Mouse (Mus musculus): ENCODE results near the gene Adipoq. TPM values are rescaled to one million over a fixed set of nuclear protein-coding genes. Genes with fewer than 3 reads are reported as not detected.

Gene Adipoq
- total RNA-seq, 1 experiment: 0.22 TPM

DNA sequence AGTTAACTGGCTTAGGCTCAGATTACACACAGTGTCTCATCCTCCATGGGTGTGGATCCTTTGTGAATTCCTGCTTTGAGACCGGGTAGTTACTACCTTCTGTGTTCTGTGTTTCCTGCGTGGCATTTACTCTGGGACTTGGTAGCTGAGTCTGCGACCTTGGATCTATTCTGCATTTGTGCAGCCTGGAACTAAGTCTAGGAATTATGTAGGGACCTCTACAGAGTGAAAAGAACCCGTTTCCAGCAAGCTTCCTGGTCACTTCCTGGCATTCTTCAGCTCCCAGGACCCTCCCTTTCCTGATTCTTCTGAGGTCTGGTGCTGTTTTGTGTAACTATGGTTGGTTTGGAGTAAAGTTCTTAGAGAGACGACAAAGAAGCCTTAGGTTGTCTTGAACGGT lies 18.1 kb downstream of the Adipoq start:
- TF ChIP-seq MAFK (IDR thresholded peaks at IDR 0.05; ENCODE audit: insufficient read depth, low read depth, low read length) (no peak), ZNF384 (IDR thresholded peaks at IDR 0.05; ENCODE audit: low read depth, low read length) (no peak), ZC3H11A (IDR thresholded peaks at IDR 0.05; ENCODE audit: borderline replicate concordance, low read depth, low read length) (no peak), HCFC1 (IDR thresholded peaks at IDR 0.05; ENCODE audit: borderline replicate concordance, insufficient read depth, low read length) (no peak), CHD2 (IDR thresholded peaks at IDR 0.05; ENCODE audit: low read depth, low read length) (no peak)
- Histone ChIP-seq H3K27ac (ENCODE audit: insufficient read depth, low read depth, low read length, poor library complexity, severe bottlenecking) (no peak overlapping the region), H3K4me3 (ENCODE audit: insufficient read depth in 1 of 2, low read depth in 1 of 2, low read length in 2 of 2, poor library complexity in 1 of 2, severe bottlenecking in 1 of 2) (no peak overlapping the region), H3K9ac (ENCODE audit: insufficient read depth, low read depth, low read length, poor library complexity, severe bottlenecking) (no peak overlapping the region), H3K4me1 (ENCODE audit: control insufficient read depth in 2 of 2, insufficient read depth in 2 of 2, low read length in 2 of 2, poor library complexity in 1 of 2) (peaks cover 0 to 9% of the 10 kb centered on the region in 2 experiments; a peak in 2 of 4 replicates), H3K36me3 (ENCODE audit: control insufficient read depth, insufficient read depth, low read length, poor library complexity, severe bottlenecking) (no peaks in the 10 kb centered on the region), H3K9me3 (ENCODE audit: control insufficient read depth, insufficient read depth, low read depth, low read length) (no peaks in the 10 kb centered on the region)
- DNase-seq (ENCODE audit: low read depth, low spot score): no peak
- in situ Hi-C loops (cut with MboI; ENCODE audit: low sequenced_read_pairs in 2 of 2, unreplicated experiment in 2 of 2): loop anchor here in 1 of 2 experiments (25.0 kb wide), 1 partner anchor 248 kb away; no protein-coding TSS in a partner anchor

DNA sequence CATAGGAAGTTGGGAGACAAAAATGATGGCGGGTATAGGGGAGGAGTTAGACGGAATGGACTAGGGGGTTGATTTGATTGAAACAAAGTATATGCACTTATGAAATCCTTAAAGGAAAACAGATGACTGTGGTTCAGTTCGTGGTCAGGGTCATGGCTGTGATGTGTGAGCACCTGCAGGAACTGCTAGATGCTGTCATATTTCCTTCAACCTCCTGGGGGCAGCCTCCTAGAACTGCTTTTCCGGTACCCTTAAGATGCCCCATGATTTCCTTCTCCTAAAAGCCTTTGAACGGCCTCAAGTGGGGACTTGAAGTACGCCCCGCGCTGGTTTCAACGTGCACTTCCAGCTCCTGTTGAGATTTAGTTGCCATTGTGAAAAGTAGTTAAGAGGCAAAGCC lies 19.1 kb downstream of the Adipoq start:
- no peaks in the 10 kb centered on the region for H3K9me3 ChIP-seq (ENCODE audit: control insufficient read depth, insufficient read depth, low read depth, low read length)
- peak; percentile 41 for DNase-seq (ENCODE audit: low read depth, low spot score)
- no peak overlapping the region for H3K27ac ChIP-seq (ENCODE audit: insufficient read depth, low read depth, low read length, poor library complexity, severe bottlenecking)
- H3K9ac ChIP-seq (ENCODE audit: insufficient read depth, low read depth, low read length, poor library complexity, severe bottlenecking): peak overlapping the region; percentile 45; the same call in 1 of the 2 replicates
- H3K4me3 ChIP-seq (ENCODE audit: insufficient read depth in 1 of 2, low read depth in 1 of 2, low read length in 2 of 2, poor library complexity in 1 of 2, severe bottlenecking in 1 of 2): peak overlapping the region in 1 of 2 experiments; percentile 14; a peak in 1 of 4 replicates
- peaks cover 0 to 9% of the 10 kb centered on the region in 2 experiments; a peak in 2 of 4 replicates for H3K4me1 ChIP-seq (ENCODE audit: control insufficient read depth in 2 of 2, insufficient read depth in 2 of 2, low read length in 2 of 2, poor library complexity in 1 of 2)
- in situ Hi-C loops (cut with MboI; ENCODE audit: low sequenced_read_pairs in 2 of 2, unreplicated experiment in 2 of 2): loop anchor here in 1 of 2 experiments (25.0 kb wide), 1 partner anchor 247 kb away; no protein-coding TSS in a partner anchor
- no peaks in the 10 kb centered on the region for H3K36me3 ChIP-seq (ENCODE audit: control insufficient read depth, insufficient read depth, low read length, poor library complexity, severe bottlenecking)
- no peak for TF ChIP-seq MAFK (IDR thresholded peaks at IDR 0.05; ENCODE audit: insufficient read depth, low read depth, low read length)
- TF ChIP-seq CHD2 (IDR thresholded peaks at IDR 0.05; ENCODE audit: low read depth, low read length): no peak
- no peak for TF ChIP-seq ZNF384 (IDR thresholded peaks at IDR 0.05; ENCODE audit: low read depth, low read length)
- TF ChIP-seq HCFC1 (IDR thresholded peaks at IDR 0.05; ENCODE audit: borderline replicate concordance, insufficient read depth, low read length): no peak
- no peak for TF ChIP-seq ZC3H11A (IDR thresholded peaks at IDR 0.05; ENCODE audit: borderline replicate concordance, low read depth, low read length)

DNA sequence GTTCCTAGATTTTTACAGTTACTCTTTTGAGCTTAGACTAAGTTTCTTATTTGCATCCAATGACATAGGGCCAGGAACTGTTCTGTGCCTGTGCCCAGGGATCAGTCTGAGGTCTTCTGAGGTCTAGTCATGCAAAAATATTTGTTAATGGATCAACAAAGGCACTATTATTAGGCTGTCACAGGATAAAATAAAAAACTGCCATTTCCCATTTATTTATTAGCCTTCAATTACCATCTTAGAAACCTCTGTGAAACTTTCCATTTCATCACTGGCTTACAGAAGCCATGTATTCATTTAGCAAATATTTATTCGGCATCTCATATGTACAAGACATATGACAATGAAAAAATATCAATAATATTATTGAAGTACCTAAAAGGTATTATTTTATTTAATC lies 20.3 kb downstream of the Adipoq start:
- no peak overlapping the region for H3K27ac ChIP-seq (ENCODE audit: insufficient read depth, low read depth, low read length, poor library complexity, severe bottlenecking)
- DNase-seq (ENCODE audit: low read depth, low spot score): no peak
- TF ChIP-seq ZC3H11A (IDR thresholded peaks at IDR 0.05; ENCODE audit: borderline replicate concordance, low read depth, low read length) (no peak), MAFK (IDR thresholded peaks at IDR 0.05; ENCODE audit: insufficient read depth, low read depth, low read length) (no peak), CHD2 (IDR thresholded peaks at IDR 0.05; ENCODE audit: low read depth, low read length) (no peak), ZNF384 (IDR thresholded peaks at IDR 0.05; ENCODE audit: low read depth, low read length) (no peak), HCFC1 (IDR thresholded peaks at IDR 0.05; ENCODE audit: borderline replicate concordance, insufficient read depth, low read length) (no peak)
- in situ Hi-C loops (cut with MboI; ENCODE audit: low sequenced_read_pairs in 2 of 2, unreplicated experiment in 2 of 2): loop anchor here in 1 of 2 experiments (25.0 kb wide), 1 partner anchor 246 kb away; no protein-coding TSS in a partner anchor
- peaks cover 0 to 9% of the 10 kb centered on the region in 2 experiments; a peak in 2 of 4 replicates for H3K4me1 ChIP-seq (ENCODE audit: control insufficient read depth in 2 of 2, insufficient read depth in 2 of 2, low read length in 2 of 2, poor library complexity in 1 of 2)
- H3K36me3 ChIP-seq (ENCODE audit: control insufficient read depth, insufficient read depth, low read length, poor library complexity, severe bottlenecking): no peaks in the 10 kb centered on the region
- no peak overlapping the region for H3K4me3 ChIP-seq (ENCODE audit: insufficient read depth in 1 of 2, low read depth in 1 of 2, low read length in 2 of 2, poor library complexity in 1 of 2, severe bottlenecking in 1 of 2)
- no peaks in the 10 kb centered on the region for H3K9me3 ChIP-seq (ENCODE audit: control insufficient read depth, insufficient read depth, low read depth, low read length)
- no peak overlapping the region for H3K9ac ChIP-seq (ENCODE audit: insufficient read depth, low read depth, low read length, poor library complexity, severe bottlenecking)

DNA sequence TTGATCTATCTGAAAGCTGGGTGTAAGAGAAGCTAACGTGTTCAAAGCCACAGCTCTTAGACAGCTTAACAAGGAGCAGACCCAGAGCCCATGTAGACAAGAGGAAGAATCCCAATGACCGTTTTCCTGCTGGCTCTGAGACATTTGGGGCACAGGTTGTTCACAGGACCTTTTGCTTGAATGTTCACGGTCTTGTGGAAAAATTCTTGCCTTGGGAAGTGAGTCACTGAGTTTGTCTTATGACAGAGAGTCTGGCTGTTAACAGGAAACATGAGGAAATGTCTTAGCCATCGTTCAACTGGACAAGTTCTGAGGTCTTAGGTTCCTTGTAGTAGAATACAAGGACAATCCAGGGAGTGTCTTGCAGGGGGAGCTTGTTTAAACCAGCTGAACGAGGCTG lies 20.7 kb downstream of the Adipoq start:
- Histone ChIP-seq H3K9me3 (ENCODE audit: control insufficient read depth, insufficient read depth, low read depth, low read length) (no peaks in the 10 kb centered on the region), H3K27ac (ENCODE audit: insufficient read depth, low read depth, low read length, poor library complexity, severe bottlenecking) (no peak overlapping the region), H3K4me1 (ENCODE audit: control insufficient read depth in 2 of 2, insufficient read depth in 2 of 2, low read length in 2 of 2, poor library complexity in 1 of 2) (peaks cover 0 to 9% of the 10 kb centered on the region in 2 experiments; a peak in 2 of 4 replicates), H3K4me3 (ENCODE audit: insufficient read depth in 1 of 2, low read depth in 1 of 2, low read length in 2 of 2, poor library complexity in 1 of 2, severe bottlenecking in 1 of 2) (no peak overlapping the region), H3K9ac (ENCODE audit: insufficient read depth, low read depth, low read length, poor library complexity, severe bottlenecking) (no peak overlapping the region), H3K36me3 (ENCODE audit: control insufficient read depth, insufficient read depth, low read length, poor library complexity, severe bottlenecking) (no peaks in the 10 kb centered on the region)
- in situ Hi-C loops (cut with MboI; ENCODE audit: low sequenced_read_pairs in 2 of 2, unreplicated experiment in 2 of 2): loop anchor here in 1 of 2 experiments (25.0 kb wide), 1 partner anchor 245 kb away; no protein-coding TSS in a partner anchor
- DNase-seq (ENCODE audit: low read depth, low spot score): no peak
- TF ChIP-seq HCFC1 (IDR thresholded peaks at IDR 0.05; ENCODE audit: borderline replicate concordance, insufficient read depth, low read length): no peak

DNA sequence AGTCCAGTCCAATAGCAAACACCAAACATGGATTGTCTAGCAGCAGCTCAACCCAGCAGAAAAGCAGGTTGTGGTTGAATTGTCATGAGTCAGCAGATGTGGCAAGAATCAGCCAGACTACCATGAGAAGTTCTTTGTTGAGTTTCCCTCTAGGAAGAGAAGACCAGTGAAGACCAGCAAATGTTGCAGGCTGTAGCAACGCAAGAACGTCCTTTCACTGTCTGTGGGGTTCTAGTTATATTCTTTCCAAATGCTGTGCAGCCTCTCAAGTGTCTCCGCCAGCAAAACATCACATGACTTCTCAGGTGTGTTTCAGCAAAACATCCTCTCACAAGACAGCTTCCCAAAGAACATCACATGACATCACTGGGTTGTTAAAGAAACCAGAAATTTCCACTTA lies 24.5 kb downstream of the Adipoq start:
- DNase-seq (ENCODE audit: low read depth, low spot score): no peak
- Histone ChIP-seq H3K4me1 (ENCODE audit: control insufficient read depth in 2 of 2, insufficient read depth in 2 of 2, low read length in 2 of 2, poor library complexity in 1 of 2) (no peaks in the 10 kb centered on the region), H3K36me3 (ENCODE audit: control insufficient read depth, insufficient read depth, low read length, poor library complexity, severe bottlenecking) (no peaks in the 10 kb centered on the region), H3K4me3 (ENCODE audit: insufficient read depth in 1 of 2, low read depth in 1 of 2, low read length in 2 of 2, poor library complexity in 1 of 2, severe bottlenecking in 1 of 2) (no peak overlapping the region), H3K9me3 (ENCODE audit: control insufficient read depth, insufficient read depth, low read depth, low read length) (no peaks in the 10 kb centered on the region), H3K27ac (ENCODE audit: insufficient read depth, low read depth, low read length, poor library complexity, severe bottlenecking) (no peak overlapping the region), H3K9ac (ENCODE audit: insufficient read depth, low read depth, low read length, poor library complexity, severe bottlenecking) (no peak overlapping the region)
- TF ChIP-seq ZNF384 (IDR thresholded peaks at IDR 0.05; ENCODE audit: low read depth, low read length) (no peak), MAFK (IDR thresholded peaks at IDR 0.05; ENCODE audit: insufficient read depth, low read depth, low read length) (0 out of 2 replicates have a peak, but pooled peaks have one; percentile 32)
- in situ Hi-C loops (cut with MboI; ENCODE audit: low sequenced_read_pairs in 2 of 2, unreplicated experiment in 2 of 2): loop anchor here in 1 of 2 experiments (25.0 kb wide), 1 partner anchor 241 kb away; no protein-coding TSS in a partner anchor

Measured in ES-E14 (cell line).